Mouse (Mus musculus) liver, embryonic 13.5 days (tissue): ENCODE measurements around the gene Mrpl14. TPM values are rescaled to one million over a fixed set of nuclear protein-coding genes. Genes with fewer than 3 reads are reported as not detected.
A peak's percentile ranks its signal among the peaks of the same experiment; 100 is the strongest.

Experiments
- ATAC-seq: fragments of 200-750 bp; cut with Nextera tagmentation; 2 replicates; pipeline ENCODE4 v1.8.0; 2017; ENCODE audit warnings: low read depth, mild to moderate bottlenecking, moderate number of reproducible peaks, moderate library complexity
- DNase-seq: peaks from one replicate; pipeline ENCODE4 v3.0.0; 2022
- H3K27ac ChIP-seq: fragments of 300-500 bp; sonication (generic); 2 replicates; pipeline ENCODE4 v1.5.1; 2015; ENCODE audit warnings: moderate library complexity, mild to moderate bottlenecking, inconsistent platforms
- H3K27me3 ChIP-seq: fragments of 300-500 bp; sonication (generic); 2 replicates; pipeline ENCODE4 v1.6.1; 2015; ENCODE audit warnings: mild to moderate bottlenecking, inconsistent platforms
- H3K36me3 ChIP-seq: fragments of 300-500 bp; sonication (generic); 2 replicates; pipeline ENCODE4 v1.6.1; 2015; ENCODE audit warnings: mild to moderate bottlenecking, inconsistent platforms
- H3K4me1 ChIP-seq: fragments of 300-500 bp; sonication (generic); replicated peaks from 2 replicates; pipeline ENCODE4 v1.6.1; 2015; ENCODE audit warnings: inconsistent platforms
- H3K4me2 ChIP-seq: fragments of 300-500 bp; sonication (generic); 2 replicates; pipeline ENCODE4 v1.6.1; 2015; ENCODE audit warnings: inconsistent platforms, mild to moderate bottlenecking, moderate library complexity
- H3K4me3 ChIP-seq: fragments of 300-500 bp; sonication (generic); replicated peaks from 2 replicates; pipeline ENCODE4 v1.5.1; 2015; ENCODE audit warnings: mild to moderate bottlenecking, inconsistent platforms
- H3K9ac ChIP-seq: fragments of 300-500 bp; sonication (generic); 2 replicates; pipeline ENCODE4 v1.6.1; 2015; ENCODE audit warnings: mild to moderate bottlenecking, inconsistent platforms
- H3K9me3 ChIP-seq: fragments of 300-500 bp; sonication (generic); replicated peaks from 2 replicates; pipeline ENCODE4 v1.6.1; 2016; ENCODE audit warnings: inconsistent platforms
- WGBS: fragments of 180-500 bp; shearing (Covaris S2); methylation state at CpG from one replicate; pipeline ENCODE4 v1.1.7; 2015; ENCODE audit not compliant: insufficient replicate concordance; 5-methylcytosine and 5-hydroxymethylcytosine counted together
- polyA plus RNA-seq: library from polyadenylated mRNA; unstranded; fragments of >200 nt; fragmentation: Nextera tagmentation; extraction: Ambion mirVana; gene quantifications from 2 replicates; pipeline ENCODE4 v1.2.1, GENCODE M21; 2015

The Mrpl14 gene
- 123 and 133 TPM in 2 replicates for polyA plus RNA-seq

GRCm38 (mm10) chr17:45686093-45686619, at the start of gene Mrpl14:
Gene Mrpl14 (plus strand): TSS chr17:45686322.
- ATAC-seq (peak; percentile 80), DNase-seq (peak; percentile 81)
- Histone ChIP-seq H3K27me3 (peaks cover 6% of the 10 kb centered on the region; the same call in 1 of the 2 replicates), H3K4me3 (peak within 1 kb of the TSS; percentile 87), H3K9me3 (no peaks in the 10 kb centered on the region), H3K36me3 (no peaks in the 10 kb centered on the region), H3K27ac (peak within 1 kb of the TSS; percentile 84), H3K4me2 (peak within 1 kb of the TSS; percentile 100), H3K4me1 (peaks cover 47% of the 10 kb centered on the region), H3K9ac (peak within 1 kb of the TSS; percentile 93)
- WGBS: under 1% methylated on average over 40 of the region's 50 CpGs

DNA sequence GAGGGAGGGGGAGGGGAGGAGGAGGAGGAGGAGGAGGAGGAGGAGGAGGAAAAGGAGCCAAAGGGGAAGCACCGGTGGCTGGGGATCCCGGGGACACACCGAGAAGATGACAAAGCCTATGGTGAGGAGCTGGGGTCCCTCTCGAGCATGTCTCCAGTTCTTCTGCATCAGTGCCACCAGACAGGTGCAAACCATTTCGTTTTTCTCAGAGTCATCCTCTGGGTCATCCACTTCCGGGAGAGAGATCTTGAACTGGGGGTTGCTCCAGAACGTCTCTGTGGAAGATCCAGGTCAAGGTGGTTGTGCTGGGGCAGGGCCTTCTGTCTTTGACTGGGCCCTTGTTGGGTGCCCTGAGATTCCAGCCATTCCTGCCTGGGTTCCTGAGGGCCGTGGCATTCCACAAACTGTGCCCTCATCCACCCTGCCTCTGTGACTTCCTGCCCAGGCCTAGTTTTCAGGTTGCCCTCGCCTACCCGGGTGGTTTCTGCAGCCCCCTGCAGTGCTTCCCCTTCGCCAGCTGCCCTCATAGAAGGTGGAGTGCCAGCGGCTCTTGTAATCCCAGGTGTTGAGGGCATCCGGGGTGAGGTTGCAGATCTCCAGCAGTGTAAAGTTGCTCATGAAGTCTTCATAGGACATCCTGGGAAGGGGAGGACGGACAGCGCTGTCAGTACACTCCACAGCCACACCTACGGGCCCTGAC, 47.4 kb upstream of the Mrpl14 start:
- ATAC-seq: no peak
- no peak for DNase-seq
- H3K4me1 ChIP-seq: 0 out of 2 replicates have a peak, but pooled peaks cover 4% of the 10 kb centered on the region
- no peak overlapping the region for H3K4me3 ChIP-seq
- no peak overlapping the region for H3K4me2 ChIP-seq
- no peak overlapping the region for H3K27ac ChIP-seq
- H3K9ac ChIP-seq: no peak overlapping the region
- 0 out of 2 replicates have a peak, but pooled peaks cover 8% of the 10 kb centered on the region for H3K27me3 ChIP-seq
- H3K9me3 ChIP-seq: no peaks in the 10 kb centered on the region
- no peaks in the 10 kb centered on the region for H3K36me3 ChIP-seq
- WGBS: 59% methylated on average over 16 of the region's 16 CpGs

DNA sequence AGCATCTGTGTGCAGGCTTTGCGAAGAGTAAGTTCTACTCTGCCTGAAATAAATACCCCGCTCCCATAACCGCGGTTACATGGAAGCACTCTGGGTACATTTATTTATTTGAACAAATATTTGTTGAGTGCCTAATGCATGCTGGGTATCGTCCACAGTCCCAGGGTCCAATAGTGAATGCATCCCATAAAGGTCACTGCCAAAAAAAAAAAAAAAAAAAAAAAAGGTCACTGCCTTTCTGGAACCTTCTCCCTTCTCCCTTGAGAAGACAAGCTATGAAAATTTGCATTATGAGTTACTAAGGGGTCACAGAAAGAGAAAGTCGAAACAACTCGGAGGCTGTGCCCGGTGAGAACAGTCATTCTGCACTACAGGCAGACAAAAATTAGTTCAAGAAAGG, 44.1 kb upstream of the Mrpl14 start:
- no peak overlapping the region for H3K27ac ChIP-seq
- ATAC-seq (no peak), DNase-seq (no peak)
- WGBS: 70% methylated on average over 8 of the region's 8 CpGs
- no peaks in the 10 kb centered on the region for H3K9me3 ChIP-seq
- no peaks in the 10 kb centered on the region for H3K36me3 ChIP-seq
- H3K4me3 ChIP-seq: no peak overlapping the region
- H3K9ac ChIP-seq: no peak overlapping the region
- 0 out of 2 replicates have a peak, but pooled peaks cover 4% of the 10 kb centered on the region for H3K4me1 ChIP-seq
- H3K4me2 ChIP-seq: no peak overlapping the region
- H3K27me3 ChIP-seq: 0 out of 2 replicates have a peak, but pooled peaks cover 7% of the 10 kb centered on the region

GRCm38 (mm10) chr17:45642701-45643100, 43.4 kb upstream of the Mrpl14 start:
- no peak overlapping the region for H3K27ac ChIP-seq
- H3K4me1 ChIP-seq: 0 out of 2 replicates have a peak, but pooled peaks cover 4% of the 10 kb centered on the region
- H3K9ac ChIP-seq: no peak overlapping the region
- H3K4me3 ChIP-seq: no peak overlapping the region
- 16% methylated on average over 12 of the region's 12 CpGs for WGBS
- DNase-seq: peak; percentile 47
- 0 out of 2 replicates have a peak, but pooled peaks cover 7% of the 10 kb centered on the region for H3K27me3 ChIP-seq
- H3K36me3 ChIP-seq: no peaks in the 10 kb centered on the region
- no peak for ATAC-seq
- no peaks in the 10 kb centered on the region for H3K9me3 ChIP-seq
- H3K4me2 ChIP-seq: no peak overlapping the region

DNA sequence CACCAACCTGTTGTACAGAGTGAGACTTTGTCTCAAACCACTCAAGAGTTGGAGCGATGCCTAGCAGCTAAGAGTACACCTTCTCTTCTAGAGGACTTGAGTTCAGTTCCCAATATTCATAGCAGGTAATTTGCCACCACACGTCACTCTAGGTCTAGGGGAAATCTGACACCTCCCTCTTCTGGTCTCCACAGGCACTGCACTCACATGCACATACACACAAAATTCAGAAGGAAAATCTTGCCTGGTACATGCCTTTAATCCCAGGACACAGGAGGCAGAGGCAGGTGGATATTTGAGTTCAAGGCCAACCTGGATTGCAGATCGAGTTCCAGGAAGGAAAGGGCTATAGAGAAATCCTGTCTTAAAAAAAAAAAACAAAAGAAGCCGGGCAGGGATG, 41.9 kb upstream of the Mrpl14 start:
- H3K9ac ChIP-seq: no peak overlapping the region
- DNase-seq (no peak), ATAC-seq (no peak)
- no peak overlapping the region for H3K27ac ChIP-seq
- H3K27me3 ChIP-seq: 0 out of 2 replicates have a peak, but pooled peaks cover under 1% of the 10 kb centered on the region
- no peaks in the 10 kb centered on the region for H3K9me3 ChIP-seq
- H3K36me3 ChIP-seq: no peaks in the 10 kb centered on the region
- 0 out of 2 replicates have a peak, but pooled peaks cover 4% of the 10 kb centered on the region for H3K4me1 ChIP-seq
- H3K4me2 ChIP-seq: no peak overlapping the region
- 77% methylated on average over 4 of the region's 4 CpGs for WGBS
- H3K4me3 ChIP-seq: no peak overlapping the region

DNA sequence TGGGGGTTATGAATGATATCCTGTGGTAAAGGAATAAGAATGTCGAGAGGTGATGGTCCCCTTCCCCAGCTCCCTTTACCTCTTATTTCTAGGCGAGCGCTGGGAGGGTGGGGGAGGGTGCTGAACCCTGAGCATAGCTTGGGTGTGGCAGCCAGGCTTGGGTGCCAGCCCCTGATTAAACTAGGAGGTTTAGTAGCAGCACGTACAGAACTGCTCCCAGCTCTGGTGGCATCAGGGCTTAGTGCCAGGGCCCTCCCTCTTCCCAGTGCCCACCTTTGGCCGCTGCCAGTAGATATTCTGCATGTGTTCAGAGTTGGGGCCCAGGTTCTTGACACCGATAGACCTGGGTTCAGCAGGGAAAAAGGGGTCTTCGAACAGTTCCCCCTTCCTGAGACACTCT, 32.9 kb upstream of the Mrpl14 start:
- Histone ChIP-seq H3K4me3 (no peak overlapping the region), H3K9me3 (no peaks in the 10 kb centered on the region), H3K27me3 (no peaks in the 10 kb centered on the region), H3K4me1 (peaks cover 14% of the 10 kb centered on the region), H3K27ac (no peak overlapping the region), H3K36me3 (no peaks in the 10 kb centered on the region), H3K4me2 (0 out of 2 replicates have a peak overlapping the region, but pooled peaks have one; percentile 21), H3K9ac (no peak overlapping the region)
- DNase-seq: no peak
- ATAC-seq: peak; percentile 77
- 47% methylated on average over 7 of the region's 7 CpGs for WGBS

DNA sequence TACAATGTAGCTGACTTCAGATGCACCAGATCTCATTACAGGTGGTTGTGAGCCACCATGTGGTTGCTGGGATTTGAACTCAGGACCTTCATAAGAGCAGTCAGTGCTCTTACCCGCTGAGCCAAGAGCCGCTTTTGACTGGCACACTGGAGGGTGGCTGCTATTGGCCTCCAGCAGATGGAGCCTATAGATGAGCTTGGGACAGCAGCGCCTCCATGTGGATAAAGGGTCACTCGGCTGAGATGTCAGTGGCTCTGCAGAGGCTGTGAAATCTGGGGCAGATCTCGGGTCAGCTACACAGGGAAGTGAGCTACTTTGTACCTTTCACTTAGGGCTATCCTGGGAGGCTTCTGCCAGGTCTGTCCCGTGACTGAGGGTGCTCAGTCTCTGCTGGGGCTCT, 30.3 kb upstream of the Mrpl14 start:
- H3K4me1 ChIP-seq: peaks cover 17% of the 10 kb centered on the region
- DNase-seq: no peak
- 14% methylated on average over 6 of the region's 6 CpGs for WGBS
- peak; percentile 49; the same call in 1 of the 2 replicates for ATAC-seq
- no peaks in the 10 kb centered on the region for H3K9me3 ChIP-seq
- H3K4me3 ChIP-seq: no peak overlapping the region
- H3K27me3 ChIP-seq: no peaks in the 10 kb centered on the region
- H3K9ac ChIP-seq: no peak overlapping the region
- no peaks in the 10 kb centered on the region for H3K36me3 ChIP-seq
- no peak overlapping the region for H3K4me2 ChIP-seq
- no peak overlapping the region for H3K27ac ChIP-seq

GRCm38 (mm10) chr17:45659225-45659624, 26.9 kb upstream of the Mrpl14 start, which contains the start of gene Capn11:
Gene Capn11 (minus strand): TSS chr17:45659325.
- Histone ChIP-seq H3K4me2 (no peak within 1 kb of the TSS), H3K27me3 (no peaks in the 10 kb centered on the region), H3K9ac (no peak within 1 kb of the TSS), H3K9me3 (no peaks in the 10 kb centered on the region), H3K4me3 (no peak within 1 kb of the TSS), H3K36me3 (peaks cover 3% of the 10 kb centered on the region; the same call in 1 of the 2 replicates), H3K27ac (no peak within 1 kb of the TSS), H3K4me1 (peaks cover 8% of the 10 kb centered on the region)
- 64% methylated on average over 4 of the region's 4 CpGs for WGBS
- DNase-seq (no peak), ATAC-seq (no peak)

DNA sequence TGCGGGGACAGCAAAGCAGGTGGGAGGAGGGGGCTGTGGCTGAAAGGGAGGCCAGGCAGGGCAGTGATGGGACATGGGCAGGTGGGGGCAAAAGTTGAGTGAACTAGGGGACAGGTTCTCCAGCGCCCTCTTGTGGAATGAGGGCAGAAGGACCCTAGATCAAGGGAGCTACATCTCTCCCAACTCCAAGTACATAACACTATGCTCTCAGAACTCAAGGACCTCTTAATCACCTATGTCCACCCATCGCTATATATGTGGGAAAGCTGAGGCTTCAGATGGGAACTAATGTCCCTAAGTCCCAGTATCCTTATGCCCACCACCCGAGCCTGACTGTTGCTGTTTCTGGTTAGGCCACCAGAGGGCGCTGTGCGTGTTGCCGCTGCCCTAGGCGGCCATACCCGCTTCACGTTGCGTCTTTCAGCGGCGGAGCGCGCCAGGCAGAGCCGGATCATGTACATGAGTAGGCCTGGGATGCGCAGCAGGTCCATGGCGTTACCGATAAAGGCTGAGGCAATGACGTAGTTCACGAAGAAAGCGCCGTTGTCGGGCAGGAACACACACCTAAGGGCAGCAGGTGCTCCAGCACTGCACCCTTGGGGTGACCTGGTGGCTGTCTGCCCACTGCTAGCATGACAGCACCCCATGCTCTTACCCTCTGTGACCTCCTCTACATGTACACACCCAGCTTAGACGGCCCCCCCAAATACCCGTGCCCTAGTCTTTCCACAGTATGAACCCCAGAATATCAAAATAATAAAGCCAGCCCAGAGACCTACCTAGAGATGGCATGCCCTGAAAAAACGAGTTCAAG, 22.8 kb upstream of the Mrpl14 start:
- Histone ChIP-seq H3K4me2 (peak overlapping the region; percentile 37), H3K36me3 (peaks cover 25% of the 10 kb centered on the region), H3K27ac (no peak overlapping the region), H3K9ac (0 out of 2 replicates have a peak overlapping the region, but pooled peaks have one; percentile 26), H3K4me3 (no peak overlapping the region), H3K4me1 (peaks cover 13% of the 10 kb centered on the region), H3K9me3 (no peaks in the 10 kb centered on the region), H3K27me3 (no peaks in the 10 kb centered on the region)
- peak; percentile 69 for DNase-seq
- 23% methylated on average over 27 of the region's 27 CpGs for WGBS
- peak; percentile 46 for ATAC-seq

- no peak overlapping the region for H3K9ac ChIP-seq
- 83% methylated on average over 13 of the region's 13 CpGs for WGBS
- H3K9me3 ChIP-seq: no peaks in the 10 kb centered on the region
- H3K4me1 ChIP-seq: peaks cover 10% of the 10 kb centered on the region
- ATAC-seq: no peak
- H3K4me3 ChIP-seq: no peak overlapping the region
- DNase-seq: no peak
- no peak overlapping the region for H3K27ac ChIP-seq
- no peak overlapping the region for H3K4me2 ChIP-seq
- no peaks in the 10 kb centered on the region for H3K27me3 ChIP-seq
- H3K36me3 ChIP-seq: peaks cover 25% of the 10 kb centered on the region
Measured at GRCm38 (mm10) chr17:45664608-45665007, 21.5 kb upstream of the Mrpl14 start.

DNA sequence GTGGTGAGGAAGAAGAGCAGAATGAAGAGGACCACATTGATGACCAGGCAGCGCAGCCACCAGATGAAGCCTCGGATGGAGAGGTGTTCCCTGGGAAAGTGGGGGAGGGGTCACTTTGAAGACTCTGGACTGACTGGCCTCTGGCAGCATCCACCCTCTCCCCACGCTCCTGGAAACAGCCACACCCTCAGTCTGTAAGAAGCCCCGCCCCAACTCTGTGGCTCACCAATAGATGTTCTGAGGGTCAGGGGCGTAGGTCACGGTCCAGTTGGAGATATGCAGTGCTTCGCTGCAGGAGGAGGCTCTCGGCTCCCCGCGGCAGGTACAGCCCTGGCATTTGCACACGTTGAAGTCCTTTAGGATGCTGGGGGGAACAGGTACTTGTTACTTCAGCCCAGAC, 20.0 kb upstream of the Mrpl14 start:
- Histone ChIP-seq H3K9me3 (no peaks in the 10 kb centered on the region), H3K9ac (no peak overlapping the region), H3K27ac (no peak overlapping the region), H3K4me1 (peaks cover 10% of the 10 kb centered on the region), H3K4me2 (no peak overlapping the region), H3K4me3 (no peak overlapping the region), H3K27me3 (no peaks in the 10 kb centered on the region), H3K36me3 (peaks cover 31% of the 10 kb centered on the region)
- DNase-seq (no peak), ATAC-seq (no peak)
- WGBS: 75% methylated on average over 11 of the region's 11 CpGs
